In the genomic region with DNA sequence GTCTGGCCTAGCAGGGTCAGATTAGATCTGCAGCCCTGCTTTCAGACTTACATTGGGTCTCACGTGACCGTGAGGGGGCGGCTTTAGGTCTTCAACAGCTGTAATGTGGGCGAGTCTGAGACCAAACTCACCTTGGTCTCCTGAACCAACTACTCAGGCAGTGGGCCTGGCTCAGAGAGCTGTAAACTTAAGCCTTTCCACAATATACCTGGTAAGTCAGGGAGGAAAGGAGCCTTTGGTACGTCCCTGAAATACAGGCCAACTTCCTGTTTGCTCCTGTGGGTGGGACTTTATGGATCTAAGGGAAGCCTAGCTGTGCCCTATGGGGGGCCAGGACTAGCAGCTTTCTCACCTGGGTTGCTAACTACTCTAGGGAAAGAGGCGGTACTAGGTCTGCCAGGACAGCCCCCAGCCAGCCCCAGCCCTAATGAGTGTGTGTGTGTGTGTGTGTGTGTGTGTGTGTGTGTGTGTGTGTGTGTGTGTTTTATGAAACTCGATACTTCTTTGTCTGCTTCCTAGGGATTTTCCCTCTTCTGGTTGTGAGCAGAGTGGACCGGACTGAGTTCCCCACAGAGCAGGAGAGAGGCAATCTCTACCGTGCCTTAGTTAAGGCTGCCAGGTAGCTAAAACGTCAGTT, we compare ENCODE assay signal across 7 mouse cellular contexts. TPM values are rescaled to one million over a fixed set of nuclear protein-coding genes. Genes with fewer than 3 reads are reported as not detected.
A peak's percentile ranks its signal among the peaks of the same experiment; 100 is the strongest.
DNase-seq lines count a peak whose midpoint lies in the region; ATAC-seq and TF ChIP-seq lines count a peak whose summit lies in the region.

A gene (plus strand): TSS at position 80 of the 637 bp plus-strand sequence.

- DNase-seq in CH12.LX (ENCODE audit: extremely low read depth), result no peak
- DNase-seq in R1 (ENCODE audit: low read depth, low spot score), result peak; percentile 72
- DNase-seq in left cerebral cortex, postnatal 36 days (ENCODE audit: low spot score in 2 of 2), result no peak

- H3K9me3 ChIP-seq in CH12.LX (replicated peaks; ENCODE audit: low read length), result no peaks in the 10 kb centered on the region
- H3K9me3 ChIP-seq in forebrain, embryonic 15.5 days, result no peaks in the 10 kb centered on the region
- no peaks in the 10 kb centered on the region for H3K9me3 ChIP-seq in hindbrain, embryonic 12.5 days (replicated peaks)
- H3K9me3 ChIP-seq in midbrain, embryonic 15.5 days, result no peaks in the 10 kb centered on the region

- H3K4me2 ChIP-seq in CH12.LX (ENCODE audit: insufficient read depth, low read depth, poor library complexity, severe bottlenecking), result peak within 1 kb of the TSS; percentile 77; the same call in 1 of the 2 replicates
- H3K4me2 ChIP-seq in forebrain, embryonic 15.5 days (replicated peaks), result peak within 1 kb of the TSS; percentile 62
- peak within 1 kb of the TSS; percentile 91 for H3K4me2 ChIP-seq in hindbrain, embryonic 12.5 days (replicated peaks)
- peak within 1 kb of the TSS; percentile 87 for H3K4me2 ChIP-seq in midbrain, embryonic 15.5 days

- TF ChIP-seq RAD21 in CH12.LX (IDR thresholded peaks at IDR 0.05; ENCODE audit: low read depth, low read length), result no peak

- TF ChIP-seq CTCF in CH12.LX (conservative IDR thresholded peaks at IDR 0.05 in 1 of 2, IDR thresholded peaks at IDR 0.05 in 1 of 2; ENCODE audit: low read depth in 2 of 2, low read length in 2 of 2), result no peak

- peaks cover 19 to 37% of the 10 kb centered on the region in 2 experiments for H3K36me3 ChIP-seq in CH12.LX (replicated peaks in 1 of 2; ENCODE audit: control insufficient read depth in 1 of 2, insufficient read depth in 1 of 2, low read length in 1 of 2)
- H3K36me3 ChIP-seq in forebrain, embryonic 15.5 days, result peaks cover 23% of the 10 kb centered on the region
- H3K36me3 ChIP-seq in hindbrain, embryonic 12.5 days, result peaks cover 24% of the 10 kb centered on the region
- H3K36me3 ChIP-seq in midbrain, embryonic 15.5 days (replicated peaks), result peaks cover 5% of the 10 kb centered on the region; the same call in 1 of the 2 replicates

- H3K4me3 ChIP-seq in CH12.LX (replicated peaks in 1 of 3; ENCODE audit: low read depth in 2 of 3, low read length in 2 of 3, poor library complexity in 1 of 3), result peak within 1 kb of the TSS in 1 of 3 experiments; percentile 45
- peak within 1 kb of the TSS; percentile 85 for H3K4me3 ChIP-seq in forebrain, embryonic 15.5 days
- H3K4me3 ChIP-seq in hindbrain, embryonic 12.5 days, result peak within 1 kb of the TSS; percentile 60
- peak within 1 kb of the TSS; percentile 33 for H3K4me3 ChIP-seq in midbrain, embryonic 15.5 days

- H3K79me2 ChIP-seq in CH12.LX (replicated peaks; ENCODE audit: control insufficient read depth, extremely low read depth, insufficient read depth, poor library complexity, severe bottlenecking), result 0 out of 2 replicates have a peak, but pooled peaks cover 5% of the 10 kb centered on the region

- ATAC-seq in forebrain, embryonic 15.5 days (replicated peaks), result no peak
- ATAC-seq in hindbrain, embryonic 12.5 days (ENCODE audit: low FRiP score), result no peak
- ATAC-seq in midbrain, embryonic 15.5 days (replicated peaks), result no peak
- no peak for ATAC-seq in monocyte, adult 5-6 weeks (replicated peaks; ENCODE audit: insufficient number of reproducible peaks, low FRiP score, low TSS enrichment, poor library complexity, severe bottlenecking)

- no peak within 1 kb of the TSS; the same call in 1 of the 2 replicates for H3K9ac ChIP-seq in CH12.LX (ENCODE audit: insufficient read depth, low read depth)
- peak within 1 kb of the TSS; percentile 79; the same call in 1 of the 2 replicates for H3K9ac ChIP-seq in forebrain, embryonic 15.5 days (replicated peaks)
- peak within 1 kb of the TSS; percentile 59 for H3K9ac ChIP-seq in hindbrain, embryonic 12.5 days
- H3K9ac ChIP-seq in midbrain, embryonic 15.5 days, result peak within 1 kb of the TSS; percentile 35; the same call in 1 of the 2 replicates

- no peak for TF ChIP-seq EP300 in CH12.LX (IDR thresholded peaks at IDR 0.05; ENCODE audit: low read length)

- 11% methylated on average over 9 of the region's 10 CpGs for WGBS in forebrain, embryonic 15.5 days
- WGBS in hindbrain, embryonic 12.5 days, result 10% methylated on average over 10 of the region's 10 CpGs
- 19% methylated on average over 10 of the region's 10 CpGs for WGBS in midbrain, embryonic 15.5 days

- peaks cover 23% of the 10 kb centered on the region for H3K27me3 ChIP-seq in CH12.LX (replicated peaks)
- H3K27me3 ChIP-seq in forebrain, embryonic 15.5 days, result no peaks in the 10 kb centered on the region
- peaks cover 4% of the 10 kb centered on the region; the same call in 1 of the 2 replicates for H3K27me3 ChIP-seq in hindbrain, embryonic 12.5 days
- 0 out of 2 replicates have a peak, but pooled peaks cover 3% of the 10 kb centered on the region for H3K27me3 ChIP-seq in midbrain, embryonic 15.5 days (replicated peaks)

- peaks cover 15 to 43% of the 10 kb centered on the region in 2 experiments for H3K4me1 ChIP-seq in CH12.LX (ENCODE audit: control insufficient read depth in 1 of 2, insufficient read depth in 2 of 2)
- H3K4me1 ChIP-seq in forebrain, embryonic 15.5 days, result peaks cover 50% of the 10 kb centered on the region
- peaks cover 48% of the 10 kb centered on the region for H3K4me1 ChIP-seq in hindbrain, embryonic 12.5 days
- H3K4me1 ChIP-seq in midbrain, embryonic 15.5 days, result peaks cover 39% of the 10 kb centered on the region

- in situ Hi-C loops in CH12.LX (cut with MboI; ENCODE audit: low pct_ligation_motif_present, low pct_unique_long_range_greater_than_20kb, low sequenced_read_pairs), result no loop called here

- peak within 1 kb of the TSS; percentile 54 for H3K27ac ChIP-seq in CH12.LX (ENCODE audit: insufficient read depth, low read depth)
- H3K27ac ChIP-seq in forebrain, embryonic 15.5 days (replicated peaks), result peak within 1 kb of the TSS; percentile 99; the same call in 1 of the 2 replicates
- peak within 1 kb of the TSS; percentile 98 for H3K27ac ChIP-seq in hindbrain, embryonic 12.5 days
- no peak within 1 kb of the TSS for H3K27ac ChIP-seq in midbrain, embryonic 15.5 days

- peak; percentile 36; the same call in 1 of the 2 replicates for TF ChIP-seq POLR2A in CH12.LX (IDR thresholded peaks at IDR 0.05; ENCODE audit: low read depth, low read length)

- intact Hi-C loops in left cerebral cortex, postnatal 36 days (cut with DNase I), result no loop called here

- dilution Hi-C loops in CH12.LX (cut with MboI; ENCODE audit: extremely low pct_ligation_motif_present, extremely low pct_unique_long_range_greater_than_20kb, low sequenced_read_pairs), result no loop called here

TF ChIP-seq in CH12.LX, 34 proteins besides CTCF, POLR2A, EP300 and RAD21:
- TF ChIP-seq SIN3A (IDR thresholded peaks at IDR 0.05; ENCODE audit: low read length), result 0 out of 2 replicates have a peak, but pooled peaks have one; percentile 2
- TF ChIP-seq BHLHE40 (IDR thresholded peaks at IDR 0.05; ENCODE audit: low read depth, low read length), result peak; percentile 60
- TF ChIP-seq USF2 (conservative IDR thresholded peaks at IDR 0.05; ENCODE audit: low read depth, low read length), result no peak
- peak; percentile 63 for TF ChIP-seq ELF1 (IDR thresholded peaks at IDR 0.05; ENCODE audit: low read depth, low read length)
- TF ChIP-seq UBTF (IDR thresholded peaks at IDR 0.05; ENCODE audit: low read depth, low read length), result no peak
- peak; percentile 62 for TF ChIP-seq IRF4 (IDR thresholded peaks at IDR 0.05; ENCODE audit: low read depth, low read length)
- no peak for TF ChIP-seq PAX5 (IDR thresholded peaks at IDR 0.05; ENCODE audit: low read length)
- TF ChIP-seq SMC3 (IDR thresholded peaks at IDR 0.05; ENCODE audit: low read depth, low read length), result no peak
- no peak for TF ChIP-seq JUN (IDR thresholded peaks at IDR 0.05; ENCODE audit: insufficient read depth, low read depth, low read length)
- TF ChIP-seq ETS1 (conservative IDR thresholded peaks at IDR 0.05; ENCODE audit: low read depth, low read length), result no peak; the same call in 1 of the 2 replicates
- peak; percentile 28 for TF ChIP-seq USF1 (IDR thresholded peaks at IDR 0.05; ENCODE audit: low read depth, low read length)

RNA-seq across cellular contexts. Expression of the gene that starts here (rescaled TPM):
- total RNA-seq in CH12.LX (2012; rRNA removed) (17.5 and 22.1 TPM in 2 replicates), CH12.LX (2014; rRNA removed) (0.68 and 0.73 TPM in 2 replicates)
- polyA plus RNA-seq in CH12.LX (2012; ENCODE audit: insufficient read length, low read depth), result 2.2 and 3.1 TPM in 2 replicates
- polyA plus RNA-seq in forebrain, embryonic 15.5 days (2015; fragmentation: Nextera tagmentation; extraction: Ambion mirVana), result 25.7 and 27.7 TPM in 2 replicates
- polyA plus RNA-seq in hindbrain, embryonic 12.5 days (2016; fragmentation: Nextera tagmentation; extraction: Ambion mirVana), result 71.0 and 72.1 TPM in 2 replicates
- 10 to 100 TPM; 36.2 to 36.3 TPM for total RNA-seq in left cerebral cortex, postnatal 36 days (2021)
- polyA plus RNA-seq in midbrain, embryonic 15.5 days (2015; fragmentation: Nextera tagmentation; extraction: Ambion mirVana), result 25.2 and 28.6 TPM in 2 replicates
- 1.5 TPM in 1 of 3 replicates, not detected in the others for total RNA-seq in monocyte, adult 5-6 weeks (2017)
